Mouse (Mus musculus) mouse trophoblast stem cell (cell line): ENCODE measurements around the gene Mal.
"Not testable (repeated sequence)": the region's sequence is repeated elsewhere in the genome, so short reads cannot be mapped to it uniquely, and the experiment has no call there.

ENCODE experiments used
- in situ Hi-C, 2 experiments: fragments of 300-500 bp; cut with MseI, MboI; formaldehyde crosslinking; loops; 2 replicates in 1 of 2; 3 replicates in 1 of 2; pipeline ENCODE4 v1.15.1; 2025

Mal gene

GRCm38 (mm10) chr2:127624786-127625185 is 31.7 kb downstream of the Mal start:
- in situ Hi-C loops, result no loop called here

- in situ Hi-C loops, result no loop called here
Measured at GRCm38 (mm10) chr2:127622065-127622464, 34.4 kb downstream of the Mal start.

DNA sequence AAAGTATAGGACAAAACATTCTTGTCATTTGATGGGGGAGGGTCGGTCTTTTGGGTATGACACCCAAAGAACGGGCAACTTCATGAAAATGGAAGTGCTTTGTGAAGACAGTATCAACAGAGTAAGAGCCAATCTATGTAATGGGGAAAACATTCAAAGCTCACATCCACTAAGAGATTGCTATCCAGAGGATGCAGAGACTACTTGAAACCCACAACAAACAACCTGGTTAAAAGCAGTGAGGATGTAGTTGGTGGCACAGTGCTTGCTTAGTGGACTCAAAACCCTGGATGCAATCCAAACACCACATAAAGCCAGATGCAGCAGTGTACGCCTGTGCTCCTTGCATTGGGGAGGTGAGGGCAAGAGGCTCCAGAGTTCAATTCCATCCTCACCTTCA is 37.2 kb downstream of the Mal start:
- in situ Hi-C loops, result no loop called here

DNA sequence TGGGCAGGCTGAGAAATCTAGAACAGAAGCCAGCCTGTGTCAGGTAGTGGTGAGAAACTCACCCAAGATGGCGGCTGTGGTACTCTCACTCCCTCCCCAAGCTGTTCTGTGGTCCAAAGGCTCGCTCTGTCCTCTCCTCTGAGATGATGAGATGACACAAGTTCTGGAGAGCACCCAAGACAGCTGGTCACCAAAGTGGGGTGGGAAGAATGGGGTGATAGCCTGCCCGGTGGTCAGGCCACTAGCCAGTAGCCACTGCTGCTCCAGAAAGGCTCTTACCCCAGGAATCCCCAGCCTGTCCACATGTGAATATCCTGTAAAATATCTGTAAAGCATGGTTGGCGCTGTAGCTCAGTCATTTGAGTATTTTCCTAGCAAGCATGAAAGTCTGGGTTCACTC is 44.2 kb downstream of the Mal start:
- in situ Hi-C loops, result no loop called here

DNA sequence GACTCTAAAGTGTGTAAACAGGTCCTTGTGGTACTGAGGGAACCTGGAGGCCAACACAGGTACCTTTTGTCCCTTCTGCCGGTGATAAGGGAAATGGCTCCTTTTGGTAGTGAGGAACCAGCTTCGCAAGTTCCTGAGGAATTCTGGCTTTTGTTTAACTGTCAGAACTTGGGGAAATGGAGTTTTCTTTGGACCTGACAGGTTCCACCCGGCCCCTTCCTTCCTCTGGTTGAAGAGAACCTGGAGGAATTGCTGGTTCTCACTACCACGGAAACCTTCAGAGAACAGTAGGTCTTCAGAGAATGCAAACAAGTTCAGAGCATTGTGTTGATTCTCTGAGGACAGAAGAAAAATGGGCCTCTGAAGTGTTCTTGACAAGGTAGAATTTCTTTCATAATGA is 45.1 kb downstream of the Mal start:
- in situ Hi-C loops, result no loop called here

DNA sequence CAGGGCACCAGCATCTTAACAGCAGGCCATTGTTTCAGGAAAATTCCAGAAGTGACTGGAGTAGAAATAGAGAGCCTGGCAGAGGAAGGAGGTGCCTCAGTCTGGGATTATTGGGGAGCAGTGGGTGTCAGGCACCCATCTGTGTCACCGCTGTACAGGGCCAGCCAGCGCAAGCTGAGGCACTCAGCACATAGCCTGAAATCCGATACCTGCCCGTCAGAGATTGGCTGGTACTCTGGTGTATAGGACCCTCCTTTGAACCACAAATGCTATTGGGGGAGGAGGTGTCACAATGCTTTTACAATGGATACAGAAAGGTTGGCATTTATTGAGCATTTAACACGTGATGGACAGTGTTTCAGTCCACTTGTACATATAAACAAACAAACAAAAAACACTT is 47.5 kb downstream of the Mal start:
- in situ Hi-C loops, result loop anchor here in 1 of 2 experiments (5.0 kb wide), 1 partner anchor 58 kb away; no protein-coding TSS in a partner anchor

- in situ Hi-C loops, result loop anchor here in 1 of 2 experiments (5.0 kb wide), 1 partner anchor 59 kb away; no protein-coding TSS in a partner anchor
Measured at GRCm38 (mm10) chr2:127608234-127608633, 48.3 kb downstream of the Mal start.

GRCm38 (mm10) chr2:127605203-127605602 is 51.3 kb downstream of the Mal start:
- in situ Hi-C loops, result loop anchor here in 1 of 2 experiments (5.0 kb wide), 1 partner anchor 62 kb away; no protein-coding TSS in a partner anchor

DNA sequence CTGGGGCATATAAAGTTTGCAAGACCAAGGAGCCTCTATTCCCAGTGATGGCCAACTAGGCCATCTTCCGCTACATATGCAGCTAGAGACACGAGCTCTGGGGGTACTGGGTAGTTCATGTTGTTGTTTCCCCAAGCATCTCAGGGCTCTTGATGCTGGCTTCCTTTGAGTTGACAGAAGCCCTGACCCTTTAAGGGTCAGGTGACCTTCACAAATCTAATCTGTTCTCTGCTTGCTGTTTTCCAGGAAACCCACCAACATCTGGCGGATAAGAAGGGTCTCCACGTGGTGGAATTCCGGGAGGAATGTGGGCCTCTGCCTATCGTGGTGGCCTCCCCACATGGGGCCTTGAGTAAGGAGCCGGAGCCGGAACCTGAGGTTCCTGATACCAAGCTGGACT is 53.1 kb downstream of the Mal start:
- in situ Hi-C loops, result not testable (repeated sequence)

DNA sequence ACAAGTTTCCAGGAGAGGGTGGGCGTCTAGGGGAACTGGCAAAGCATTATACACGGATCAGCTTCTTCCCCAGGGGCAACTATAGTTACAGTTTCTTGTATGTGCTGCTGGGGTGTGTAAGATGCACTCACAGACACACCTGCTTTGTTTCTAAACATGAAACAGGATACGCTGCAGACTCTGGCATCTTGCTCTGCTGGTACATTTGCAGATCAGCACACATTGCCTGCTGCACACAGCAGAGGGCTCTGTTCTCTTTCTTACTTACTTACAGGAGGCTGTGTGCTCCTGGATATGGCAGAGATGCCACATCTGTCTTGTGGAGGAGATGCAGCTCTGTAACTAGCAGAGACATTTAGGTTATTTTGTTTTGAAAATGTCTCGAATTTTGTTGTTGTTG is 65.7 kb downstream of the Mal start:
- in situ Hi-C loops, result no loop called here

- in situ Hi-C loops, result no loop called here
Measured at GRCm38 (mm10) chr2:127590204-127590603, 66.3 kb downstream of the Mal start.

GRCm38 (mm10) chr2:127588897-127589296 is 67.6 kb downstream of the Mal start:
- in situ Hi-C loops, result no loop called here

DNA sequence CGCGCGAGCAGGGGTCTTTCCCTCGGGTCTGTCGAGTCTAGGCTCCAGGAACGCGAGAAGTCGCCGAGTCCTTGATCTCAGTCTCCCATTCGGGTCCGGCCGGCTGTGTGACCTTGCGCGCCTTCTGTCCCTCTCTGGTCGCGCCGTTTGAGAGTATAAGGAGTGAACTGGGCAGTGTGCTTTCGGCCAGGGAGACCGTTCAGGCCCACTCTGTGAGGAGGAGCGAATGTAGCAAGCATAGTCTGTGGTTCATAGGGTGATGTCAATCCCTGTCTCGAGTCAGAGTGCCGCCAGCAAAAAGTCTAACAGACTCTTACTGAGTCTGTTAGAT is 69.0 kb downstream of the Mal start:
- in situ Hi-C loops, result no loop called here

DNA sequence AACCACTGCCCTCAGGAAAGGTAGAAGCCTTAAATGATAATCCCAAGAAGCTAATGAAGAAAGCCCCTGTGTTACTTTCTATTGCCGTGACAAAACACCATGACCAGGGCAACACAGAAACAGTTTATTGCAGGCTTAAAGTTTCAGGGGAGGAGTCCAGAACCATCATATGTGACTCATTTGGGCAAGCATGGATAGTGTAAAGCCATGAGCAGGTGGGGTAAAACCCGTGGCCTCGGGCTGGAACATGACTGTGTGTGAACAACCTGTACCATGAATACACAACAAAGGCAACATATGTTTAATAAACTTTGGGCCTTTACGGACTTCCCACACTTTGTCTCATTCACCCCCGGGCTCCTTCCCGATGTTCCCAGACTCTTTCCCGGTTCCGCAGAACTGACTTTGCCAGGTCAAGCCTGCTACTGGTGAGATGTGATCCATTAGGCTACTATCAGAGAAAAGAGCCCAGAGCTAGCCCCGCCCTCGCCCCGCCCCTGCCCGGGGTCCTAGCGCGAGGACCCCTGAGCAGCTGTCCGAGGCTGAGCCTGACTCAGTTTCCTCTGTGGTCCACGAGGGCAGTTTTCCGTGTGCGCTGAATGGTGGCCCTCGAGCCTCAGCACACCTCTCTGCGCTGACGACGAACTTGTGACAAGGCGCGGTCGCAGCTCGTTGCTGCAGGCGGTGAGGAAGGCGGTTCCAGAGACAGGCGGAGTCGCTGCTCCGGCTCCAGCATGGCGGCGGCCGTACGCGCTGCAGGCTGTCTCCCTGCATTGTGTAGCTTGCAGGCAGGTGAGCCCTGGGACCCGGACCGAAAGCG is 69.6 kb downstream of the Mal start, which contains the start of the genes Zfp661 and Mrps5:
TSS of gene Zfp661 (minus strand) at position 401 of the 820 bp plus-strand sequence.
TSS of gene Mrps5 (plus strand) at position 529 of the 820 bp plus-strand sequence.
- in situ Hi-C loops, result no loop called here

- in situ Hi-C loops, result no loop called here
Measured at GRCm38 (mm10) chr2:127584436-127584858, 72.0 kb downstream of the Mal start.
